Mouse (Mus musculus) left cerebral cortex, adult 6 months (tissue): Measurements from ENCODE around the gene Fcrla. TPM values are rescaled to one million over a fixed set of nuclear protein-coding genes. Genes with fewer than 3 reads are reported as not detected.

Source experiments
- long read RNA-seq, 2 experiments: library from polyadenylated mRNA; unstranded; transcript quantifications; one replicate each; pipeline ENCODE4 v2.0.0; 2019 to 2020
- polyA plus RNA-seq: library from polyadenylated mRNA; unstranded; fragments of <200 nt; fragmentation: Nextera tagmentation; gene quantifications from 2 replicates; pipeline ENCODE4 v1.2.3, GENCODE M21; 2021

Gene Fcrla
- not detected in 2 replicates for polyA plus RNA-seq
- long read RNA-seq, experiment 1 = 0 reads
- long read RNA-seq, experiment 2 = 0 reads

DNA sequence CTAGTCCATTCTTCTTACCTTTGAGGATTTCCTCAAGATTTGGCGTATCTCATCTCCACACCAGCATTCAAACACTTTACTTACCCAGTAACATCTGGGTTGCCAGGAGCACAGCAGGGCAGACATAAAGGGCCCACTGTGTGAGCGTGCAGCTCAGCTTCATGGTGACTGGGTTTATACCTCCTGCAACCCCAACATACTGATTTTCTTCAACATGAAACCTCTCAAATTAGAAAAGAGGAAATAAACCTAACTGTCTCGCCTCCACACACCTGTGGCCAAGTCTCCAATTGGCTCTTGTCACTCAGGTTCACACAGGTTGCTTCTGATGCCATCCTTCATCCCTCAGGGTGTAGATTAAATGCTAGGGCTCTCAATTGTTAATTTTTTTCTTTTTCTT, at the start of gene Fcrla:
TSS of gene Fcrla (minus strand) at position 206 of the 400 bp plus-strand sequence.

DNA sequence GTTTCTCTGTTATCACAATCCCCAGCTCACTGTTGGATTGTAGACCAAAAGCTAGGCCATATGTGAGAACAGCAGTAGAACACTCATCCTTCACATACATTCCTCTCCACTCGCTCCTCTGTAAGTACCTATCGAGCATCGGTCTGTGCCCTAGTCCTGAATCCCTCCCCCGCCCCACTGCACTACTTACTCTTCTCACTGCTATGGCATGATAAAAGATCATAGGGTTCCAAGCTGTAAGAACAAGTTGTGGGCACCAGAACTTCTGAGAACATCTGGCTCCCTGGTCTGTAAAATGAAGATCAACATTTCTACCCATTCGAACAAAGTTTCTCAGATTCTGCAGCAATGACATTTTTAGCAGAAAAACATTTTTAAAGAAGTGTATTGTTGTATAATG, 49.1 kb upstream of the Fcrla start, which contains the start of gene Fcgr2b:
TSS of gene Fcgr2b (minus strand) at position 101 of the 400 bp plus-strand sequence.

GRCm38 (mm10) chr1:170912891-170913615, 14.3 kb downstream of the Fcrla start, which contains the start of gene Fcrlb:
Gene Fcrlb (minus strand): TSS chr1:170912941.

DNA sequence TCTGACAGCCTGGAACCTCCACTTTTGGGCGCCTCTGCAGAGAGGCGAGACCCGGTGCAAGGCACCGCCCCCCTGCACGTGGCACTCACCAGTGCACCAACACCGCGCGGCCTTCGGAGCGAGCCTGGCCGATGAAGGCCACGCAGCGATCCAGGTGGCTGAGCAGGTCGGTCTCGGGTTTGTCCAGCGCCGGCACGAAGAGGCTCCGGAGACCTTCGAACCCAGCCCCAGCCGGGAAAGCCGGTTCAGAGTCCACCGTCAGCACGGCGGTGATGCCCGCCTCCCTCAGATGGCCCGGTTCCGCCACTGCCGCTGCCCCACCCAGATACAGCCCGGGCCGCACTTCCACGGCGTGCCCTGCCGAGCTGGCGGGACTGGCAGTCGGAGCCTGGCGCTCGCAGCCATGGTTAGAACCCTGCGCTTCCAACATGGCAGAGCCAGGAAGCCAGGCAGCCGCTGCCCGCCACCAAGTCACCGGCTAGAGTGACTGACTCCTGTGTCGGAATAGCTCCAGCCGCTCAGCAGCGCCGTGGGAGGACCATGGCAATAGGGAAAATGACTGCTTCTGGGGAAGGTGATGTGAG, 42.3 kb downstream of the Fcrla start, which contains the start of the genes Gm26620 and Dusp12:
TSS of gene Gm26620 (plus strand) at position 88 of the 584 bp plus-strand sequence.
TSS of gene Dusp12 (minus strand) at position 563 of the 584 bp plus-strand sequence.

DNA sequence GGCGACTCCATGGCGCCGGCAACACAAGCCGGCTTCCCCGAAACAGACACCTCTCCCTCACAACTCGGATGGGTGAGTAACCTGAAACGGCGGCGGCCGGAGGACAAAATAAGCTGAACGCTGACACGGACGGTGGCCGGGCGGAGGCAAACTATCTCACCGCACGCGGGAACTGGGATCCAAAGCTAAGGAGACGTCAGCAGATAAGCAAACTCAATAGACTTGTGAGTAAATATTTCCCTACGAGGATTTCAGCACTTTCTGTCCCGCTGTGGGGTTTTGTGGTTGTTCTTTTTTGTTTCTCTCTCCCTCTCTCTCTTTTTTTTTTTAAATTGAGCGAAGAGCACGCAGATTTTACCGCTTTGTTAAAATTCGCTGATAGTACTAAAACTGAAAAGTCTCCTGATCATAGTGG, 59.7 kb downstream of the Fcrla start, which contains the start of gene Atf6:
TSS of gene Atf6 (minus strand) at position 81 of the 415 bp plus-strand sequence.

Other genes starting within 250 kb of the Fcrla start
- 10.6 and 11.2 TPM in 2 replicates for gene Atf6, start 59.8 kb downstream of the Fcrla start, polyA plus RNA-seq
- 0.89 and 1.3 TPM in 2 replicates for gene Gm26620, start 42.5 kb downstream of the Fcrla start, polyA plus RNA-seq
- 24.9 and 27.1 TPM in 2 replicates for gene Dusp12, start 42.0 kb downstream of the Fcrla start, polyA plus RNA-seq
- gene Fcrlb, start 14.6 kb downstream of the Fcrla start, polyA plus RNA-seq = 0.72 and 1.3 TPM in 2 replicates
- gene Fcgr2b, start 49.0 kb upstream of the Fcrla start, polyA plus RNA-seq = 4.7 and 5.4 TPM in 2 replicates
- 0.23 and 0.37 TPM in 2 replicates for gene Fcgr4, start 91.3 kb upstream of the Fcrla start, polyA plus RNA-seq
- gene Fcgr3, start 137.4 kb upstream of the Fcrla start, polyA plus RNA-seq = 27.1 and 27.8 TPM in 2 replicates
- gene Cfap126, start 186.3 kb upstream of the Fcrla start, polyA plus RNA-seq = 1.7 and 2.8 TPM in 2 replicates
- gene Sdhc, start 223.0 kb upstream of the Fcrla start, polyA plus RNA-seq = 62.8 and 68.4 TPM in 2 replicates
- 0.10 and 0.14 TPM in 2 replicates for gene Mpz, start 223.1 kb upstream of the Fcrla start, polyA plus RNA-seq